Mouse (Mus musculus) frontal cortex, adult (tissue): ENCODE data around the gene Rinl.

Source experiments
- ATAC-seq: cut with Nextera tagmentation; 2 replicates; pipeline ENCODE4 v1.9.2; 2017; ENCODE audit warnings: mild to moderate bottlenecking, moderate library complexity, mixed read lengths; ENCODE audit not compliant: low TSS enrichment

The Rinl gene

DNA sequence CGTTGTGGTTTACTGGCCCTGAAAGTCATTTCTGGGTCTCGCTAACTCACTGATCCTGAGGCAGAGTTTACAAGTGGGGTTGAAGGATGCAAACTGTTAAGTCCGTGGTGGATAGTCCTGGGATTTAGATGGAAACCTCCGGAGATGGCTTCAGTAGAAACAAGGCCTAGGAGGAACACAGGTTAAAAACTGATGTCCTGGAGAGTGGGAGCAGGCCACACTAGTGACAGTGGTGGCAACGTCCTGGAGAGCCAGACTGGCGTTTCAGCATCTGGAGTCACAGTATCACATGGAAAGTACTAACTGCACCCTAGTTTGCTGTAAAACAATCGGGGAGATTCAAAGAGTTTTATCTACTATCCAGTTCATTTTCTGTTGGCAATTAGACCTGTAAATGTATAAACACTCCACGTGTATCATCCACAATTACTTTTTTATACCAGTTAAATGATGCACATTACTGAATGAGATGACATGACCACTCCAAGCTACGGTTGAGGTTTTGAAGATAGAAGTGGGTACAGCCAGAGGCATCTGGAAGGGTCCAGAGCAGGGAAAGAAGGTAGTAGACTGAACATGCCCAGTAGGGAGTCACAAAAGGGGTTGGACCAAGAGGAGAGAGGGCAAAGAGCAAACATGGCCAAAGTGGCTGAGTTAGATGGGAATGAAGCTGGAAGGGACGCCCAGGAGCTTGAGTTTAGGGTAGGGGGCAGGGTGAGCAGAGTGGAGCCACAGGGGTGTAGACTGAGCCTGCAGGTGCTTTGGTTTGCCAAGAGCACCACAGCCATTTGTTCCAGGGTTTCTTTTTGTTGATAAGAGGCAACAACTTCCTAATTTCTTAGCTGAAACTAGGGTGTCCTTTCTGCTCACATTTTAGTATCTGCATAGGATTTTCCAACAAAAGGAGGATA, 34.5 kb downstream of the Rinl start:
- ATAC-seq = no peak

DNA sequence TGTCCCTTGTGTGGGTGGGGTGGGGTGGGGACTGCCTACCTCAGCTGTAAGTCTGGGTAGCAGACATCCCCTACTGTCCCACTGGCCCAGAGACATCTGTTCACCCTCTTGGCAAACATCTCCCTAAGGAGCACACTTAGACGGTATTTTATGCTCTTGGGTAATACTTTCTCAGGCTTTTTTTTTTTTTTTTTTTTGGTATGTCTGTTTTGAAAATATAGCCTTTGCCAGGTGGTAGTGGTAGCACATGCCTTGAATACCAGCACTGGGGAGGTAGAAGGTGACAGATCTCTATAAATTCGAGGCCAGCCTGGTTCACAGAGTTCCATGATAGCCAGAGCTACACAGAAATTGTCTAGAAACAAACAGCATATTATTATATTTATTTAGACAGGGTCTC, 35.2 kb downstream of the Rinl start:
- ATAC-seq = no peak

DNA sequence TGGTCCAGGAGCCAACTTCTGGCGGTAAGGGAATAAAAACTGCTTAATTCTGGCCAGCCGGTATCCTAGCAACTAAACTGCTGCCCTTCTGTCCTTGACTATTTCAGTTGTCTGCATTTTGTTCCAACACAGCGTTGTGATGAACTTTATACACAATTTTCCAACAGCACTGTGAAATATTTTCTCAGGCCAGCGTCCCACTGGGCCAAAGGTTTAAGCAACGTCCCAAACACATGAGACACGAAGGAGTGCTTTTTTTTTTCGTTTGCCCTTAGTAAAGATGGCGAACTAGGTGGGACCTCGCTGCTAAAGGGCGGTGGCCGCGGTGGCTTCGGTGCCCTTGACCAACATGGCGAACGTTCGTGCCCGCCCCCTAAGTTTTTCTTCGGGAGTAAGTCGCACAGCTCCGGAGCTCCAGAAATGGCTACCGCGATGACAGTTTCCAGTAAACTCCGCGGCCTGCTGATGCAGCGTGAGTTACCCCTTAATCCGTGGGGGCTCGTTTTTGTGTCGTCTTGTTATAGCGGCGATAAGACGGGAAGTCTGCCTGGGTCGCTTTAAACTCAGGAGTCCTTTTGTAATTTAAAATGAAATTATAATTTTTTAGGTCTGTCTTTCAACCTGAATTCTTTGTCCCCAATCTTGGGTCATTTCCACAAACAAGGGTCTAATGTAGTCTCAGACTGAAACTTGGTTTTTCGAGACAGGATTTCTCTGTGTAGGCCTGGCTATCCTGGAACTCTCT, 36.3 kb downstream of the Rinl start, which contains the start of gene Ech1:
Gene Ech1, plus strand, starts transcription at position 277 of the 745 bp plus-strand sequence.
- ATAC-seq = peak; percentile 62

DNA sequence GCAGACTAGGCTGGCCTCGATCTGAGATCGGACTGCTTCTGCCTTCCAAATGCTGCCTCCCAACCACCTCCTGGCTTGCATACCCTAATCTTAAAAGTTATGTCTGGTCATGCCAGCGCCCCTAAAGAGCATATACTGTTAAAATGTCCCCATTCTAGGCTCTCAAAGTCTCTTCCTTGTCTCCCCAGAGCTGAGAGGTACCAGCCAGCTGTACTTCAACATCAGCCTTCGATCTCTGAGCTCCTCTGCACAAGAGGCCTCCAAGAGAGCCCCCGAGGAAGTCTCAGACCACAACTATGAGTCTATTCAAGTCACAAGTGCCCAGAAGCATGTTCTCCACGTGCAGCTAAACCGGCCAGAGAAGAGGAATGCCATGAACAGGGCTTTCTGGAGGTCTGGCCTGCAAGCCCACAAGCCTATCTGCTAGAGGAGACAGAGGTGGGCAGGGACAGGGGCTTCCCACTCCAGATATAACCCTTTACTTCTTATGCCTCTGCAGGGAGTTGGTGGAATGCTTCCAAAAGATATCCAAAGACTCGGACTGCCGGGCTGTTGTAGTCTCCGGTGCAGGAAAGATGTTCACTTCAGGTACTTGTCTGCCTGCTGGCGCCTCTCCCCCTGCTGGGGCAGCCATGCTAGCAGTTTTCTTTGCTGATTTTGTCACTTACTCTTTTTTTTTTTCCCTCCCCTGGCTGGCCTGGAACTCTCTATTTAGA, 37.1 kb downstream of the Rinl start:
- ATAC-seq = no peak

DNA sequence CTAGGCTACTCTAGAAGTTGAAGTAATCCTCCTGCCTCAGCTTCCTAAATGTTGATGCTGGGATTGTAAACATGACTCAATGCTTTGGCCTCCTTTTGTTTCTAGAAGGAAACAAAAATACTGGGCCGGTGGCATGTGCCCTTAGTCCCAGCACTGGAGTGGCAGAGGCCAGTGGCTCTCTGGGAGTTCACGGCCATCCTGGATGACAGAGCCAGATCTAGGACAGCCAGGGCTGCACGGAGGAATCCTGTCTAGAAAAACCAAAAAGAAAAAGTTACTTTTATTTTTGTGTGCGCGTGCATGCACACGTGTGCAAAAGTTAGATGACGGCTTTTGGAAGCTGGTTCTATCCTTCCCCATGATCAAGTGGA, 37.6 kb downstream of the Rinl start:
- ATAC-seq = no peak

DNA sequence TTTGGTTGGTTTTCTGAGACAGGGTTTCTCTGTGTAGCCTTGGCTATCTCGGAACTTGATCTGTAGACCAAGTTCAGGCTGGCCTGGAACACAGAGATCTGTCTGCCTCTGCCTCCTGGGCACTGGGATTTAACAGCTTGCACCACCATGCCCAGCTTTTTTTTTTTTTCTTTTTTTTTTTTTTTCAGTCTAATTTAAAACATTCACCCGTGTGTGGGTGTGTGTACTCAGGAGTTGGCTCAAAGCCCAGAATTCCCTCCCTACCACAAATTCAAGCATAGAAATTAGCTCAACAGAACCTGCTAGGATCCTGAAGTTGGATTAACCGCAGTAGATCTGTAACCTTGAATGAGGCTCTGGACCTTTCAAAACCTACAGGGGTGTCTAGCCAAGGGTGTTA, 38.6 kb downstream of the Rinl start:
- ATAC-seq = no peak

DNA sequence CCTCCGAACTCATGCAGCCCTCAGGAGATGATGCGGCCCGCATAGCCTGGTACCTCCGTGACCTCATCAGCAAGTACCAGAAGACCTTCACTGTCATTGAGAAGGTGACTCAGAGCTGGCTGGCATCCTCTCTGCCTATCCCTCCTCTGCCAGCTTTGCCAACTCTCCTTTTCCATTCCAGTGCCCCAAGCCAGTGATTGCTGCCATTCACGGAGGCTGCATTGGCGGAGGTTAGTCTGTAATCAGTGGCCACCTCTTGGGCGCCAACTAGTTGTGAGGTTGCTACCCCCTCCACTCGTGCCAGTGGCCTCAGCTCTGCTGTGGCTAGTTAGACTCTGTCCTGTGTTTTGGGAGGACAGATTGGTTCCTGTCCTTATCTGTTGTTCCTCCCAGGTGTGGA, 41.1 kb downstream of the Rinl start:
- ATAC-seq = no peak

DNA sequence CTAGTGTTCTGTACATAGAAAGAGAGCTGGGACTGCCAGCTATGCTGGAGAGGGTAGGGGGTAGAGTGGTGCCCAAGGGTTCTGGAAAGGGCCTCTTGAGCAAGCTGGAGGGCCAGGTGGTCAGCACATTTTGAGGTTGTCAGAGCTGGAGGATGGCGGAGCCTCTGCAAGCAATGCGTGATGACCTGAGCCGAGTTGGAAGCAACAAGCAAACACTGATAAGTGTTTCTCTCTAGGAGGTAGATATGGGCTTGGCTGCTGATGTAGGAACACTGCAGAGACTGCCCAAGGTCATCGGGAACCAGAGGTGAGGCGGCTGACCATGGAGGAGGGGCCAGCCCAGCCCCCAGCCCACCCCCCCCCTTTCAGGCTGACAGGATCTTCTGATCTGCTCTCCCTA, 42.2 kb downstream of the Rinl start:
- ATAC-seq = no peak

DNA sequence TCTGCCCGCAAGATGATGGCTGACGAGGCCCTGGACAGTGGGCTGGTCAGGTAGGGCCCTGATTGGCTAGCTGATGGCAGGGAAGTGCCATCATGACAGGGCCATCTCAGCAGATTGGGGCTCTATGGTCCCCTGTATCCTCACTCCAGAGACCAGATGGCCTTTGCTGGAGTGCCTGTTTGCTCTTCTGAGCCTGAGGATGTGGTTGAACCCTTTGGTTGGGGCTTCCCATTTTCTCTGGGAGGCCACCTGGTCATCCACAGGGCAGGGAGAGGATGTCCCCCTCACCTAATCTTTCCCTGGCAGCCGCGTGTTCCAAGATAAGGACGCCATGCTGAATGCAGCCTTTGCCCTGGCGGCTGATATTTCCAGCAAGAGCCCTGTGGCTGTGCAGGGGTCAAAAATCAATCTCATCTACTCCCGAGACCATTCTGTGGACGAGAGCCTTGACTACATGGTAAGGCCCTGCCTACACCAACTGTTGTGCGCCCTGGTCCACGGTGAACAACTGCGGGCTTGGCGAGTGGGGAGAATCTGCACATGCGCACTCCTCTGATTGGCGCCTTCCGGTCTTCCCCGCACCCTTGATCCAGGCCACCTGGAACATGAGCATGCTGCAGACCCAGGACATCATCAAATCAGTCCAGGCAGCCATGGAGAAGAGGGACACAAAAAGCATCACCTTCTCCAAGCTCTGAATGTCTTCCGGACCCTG, 42.8 kb downstream of the Rinl start:
- ATAC-seq = no peak

DNA sequence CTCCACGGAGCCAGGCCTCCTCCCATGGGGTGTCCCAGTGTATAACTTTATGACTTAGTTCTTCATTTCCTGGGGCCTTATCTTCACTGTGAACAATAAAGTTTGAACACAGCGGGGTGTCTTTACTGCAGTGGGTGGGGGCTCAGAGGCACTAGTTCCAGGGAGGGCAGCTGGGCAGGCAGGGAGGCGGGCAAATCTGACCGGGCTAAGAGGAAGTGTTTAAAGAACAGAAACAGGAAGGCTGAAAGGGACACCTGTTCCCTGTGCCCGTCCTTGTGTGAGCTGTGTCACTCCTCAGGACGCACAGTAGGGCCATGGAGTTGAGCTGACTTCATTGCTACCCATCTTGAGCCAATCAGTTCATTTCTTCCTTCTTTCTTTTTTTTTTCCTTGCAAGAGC, 43.4 kb downstream of the Rinl start:
- ATAC-seq = no peak

DNA sequence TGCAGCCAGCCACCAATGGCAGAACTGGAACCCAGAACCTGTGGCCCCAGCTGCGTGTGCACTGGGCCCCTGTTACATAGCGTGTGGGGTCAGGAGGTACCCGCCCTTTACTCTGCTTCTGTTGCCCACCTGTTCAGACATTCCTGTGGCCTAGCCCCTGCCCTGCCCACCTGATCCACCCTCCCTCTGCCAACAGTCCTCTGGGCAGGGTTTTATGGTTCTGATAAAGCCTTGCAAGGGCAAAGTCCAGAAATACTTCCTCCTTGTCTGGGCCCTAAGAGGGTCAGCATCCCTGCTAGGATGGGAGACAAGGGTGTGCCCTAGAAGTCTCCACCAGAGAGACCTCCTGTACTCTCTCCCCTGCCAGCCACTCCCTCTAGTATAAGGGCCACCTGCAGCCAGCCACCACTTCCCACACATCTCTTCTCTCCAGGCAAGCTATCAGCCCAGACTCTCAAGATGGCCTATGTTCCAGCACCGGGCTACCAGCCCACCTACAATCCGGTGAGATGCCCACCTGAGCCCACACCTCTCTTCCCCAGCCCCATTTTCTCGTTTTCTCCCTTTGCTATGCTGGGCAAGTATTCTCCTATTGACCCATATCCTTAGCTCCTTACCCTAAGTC, 45.1 kb downstream of the Rinl start, which contains the start of gene Lgals4:
Gene Lgals4, plus strand, starts transcription at position 132 of the 625 bp plus-strand sequence.
- no peak for ATAC-seq

DNA sequence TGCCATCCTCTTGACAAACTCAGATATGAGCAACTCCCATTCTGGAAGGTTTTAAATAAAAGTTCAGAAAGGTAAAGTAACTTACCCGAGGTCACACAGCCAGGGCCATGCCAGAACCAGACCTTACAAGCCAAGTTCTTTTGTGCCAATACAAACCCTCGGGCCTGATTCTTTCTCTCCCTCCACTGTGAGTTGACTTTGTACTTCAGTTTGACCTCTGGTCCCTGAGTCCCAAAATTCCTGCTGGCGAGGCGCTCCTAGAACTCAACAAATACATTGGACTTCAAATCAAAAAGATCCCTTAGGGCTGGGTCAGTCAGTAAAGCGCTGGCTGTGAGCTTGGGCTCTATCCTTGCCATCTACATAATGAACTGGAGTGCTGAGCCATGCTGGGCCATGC, 48.2 kb downstream of the Rinl start:
- ATAC-seq = no peak

DNA sequence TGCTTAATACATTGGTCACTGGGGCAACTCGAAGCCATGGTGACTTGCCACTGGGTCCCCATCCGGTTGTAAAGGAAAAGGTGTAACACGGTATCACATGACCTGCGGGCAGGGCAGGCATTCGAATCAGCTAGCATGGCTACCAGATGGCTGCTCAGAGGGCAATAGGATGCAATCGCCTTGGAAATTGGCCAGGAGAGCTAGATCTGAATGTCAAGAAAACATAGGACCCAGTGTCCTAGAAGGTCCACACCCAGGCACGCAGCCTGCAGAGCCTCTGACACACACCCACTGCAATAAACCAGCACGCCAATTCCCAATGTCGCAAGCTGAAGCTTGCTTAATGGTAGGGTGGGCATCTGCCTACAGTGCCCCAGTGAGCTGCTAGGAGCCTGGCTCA, 49.6 kb downstream of the Rinl start:
- no peak for ATAC-seq

DNA sequence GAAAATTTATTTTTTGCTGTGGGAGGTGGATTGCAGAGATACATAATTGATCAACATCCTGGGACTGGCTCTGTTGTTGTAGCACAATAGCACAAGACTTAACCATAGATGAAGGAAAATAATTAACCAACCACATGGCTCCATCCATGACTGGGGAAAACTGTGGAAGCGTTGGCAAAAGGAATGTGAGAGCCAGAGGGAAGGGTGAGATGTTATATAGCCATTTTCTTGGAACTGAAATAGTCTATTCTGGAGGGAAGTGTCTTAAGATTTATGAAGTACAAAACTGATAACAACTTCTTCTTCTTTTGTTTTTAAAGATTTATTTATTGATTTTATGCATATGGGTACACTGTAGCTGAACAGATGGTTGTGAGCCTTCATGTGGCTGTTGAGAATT, 58.5 kb downstream of the Rinl start:
- no peak for ATAC-seq
